Mouse (Mus musculus) heart, embryonic 12.5 days (tissue): ENCODE data around the gene Ccnc. TPM values are rescaled to one million over a fixed set of nuclear protein-coding genes. Genes with fewer than 3 reads are reported as not detected.
A peak's percentile ranks its signal among the peaks of the same experiment; 100 is the strongest.

Experiments used
- ATAC-seq: fragments of 200-750 bp; cut with Nextera tagmentation; 2 replicates; pipeline ENCODE4 v1.8.0; 2017; ENCODE audit warnings: moderate TSS enrichment, moderate library complexity; ENCODE audit not compliant: insufficient number of reproducible peaks, low FRiP score
- H3K27ac ChIP-seq: fragments of 300-500 bp; sonication (generic); 2 replicates; pipeline ENCODE4 v1.5.1; 2016; ENCODE audit warnings: mild to moderate bottlenecking, moderate library complexity; ENCODE audit not compliant: poor library complexity, severe bottlenecking
- H3K27me3 ChIP-seq: fragments of 300-500 bp; sonication (generic); replicated peaks from 2 replicates; pipeline ENCODE4 v1.6.1; 2016; ENCODE audit warnings: mild to moderate bottlenecking, moderate library complexity
- H3K36me3 ChIP-seq: fragments of 300-500 bp; sonication (generic); 2 replicates; pipeline ENCODE4 v1.6.1; 2016; ENCODE audit warnings: mild to moderate bottlenecking, moderate library complexity
- H3K4me1 ChIP-seq: fragments of 300-500 bp; sonication (generic); replicated peaks from 2 replicates; pipeline ENCODE4 v1.6.1; 2016; ENCODE audit warnings: mild to moderate bottlenecking
- H3K4me2 ChIP-seq: fragments of 300-500 bp; sonication (generic); 2 replicates; pipeline ENCODE4 v1.6.1; 2016; ENCODE audit warnings: mild to moderate bottlenecking, moderate library complexity
- H3K4me3 ChIP-seq: fragments of 300-500 bp; sonication (generic); 2 replicates; pipeline ENCODE4 v1.5.1; 2016; ENCODE audit warnings: mild to moderate bottlenecking
- H3K9ac ChIP-seq: fragments of 300-500 bp; sonication (generic); 2 replicates; pipeline ENCODE4 v1.6.1; 2016; ENCODE audit warnings: mild to moderate bottlenecking, moderate library complexity
- H3K9me3 ChIP-seq: fragments of 300-500 bp; sonication (generic); replicated peaks from 2 replicates; pipeline ENCODE4 v1.6.1; 2016; ENCODE audit warnings: mild to moderate bottlenecking, moderate library complexity
- WGBS: fragments of 180-500 bp; shearing (Covaris S2); methylation state at CpG from one replicate; pipeline ENCODE4 v1.1.7; 2016; 5-methylcytosine and 5-hydroxymethylcytosine counted together
- polyA plus RNA-seq: library from polyadenylated mRNA; unstranded; fragments of >200 nt; fragmentation: Nextera tagmentation; extraction: Ambion mirVana; gene quantifications from 2 replicates; pipeline ENCODE4 v1.2.1, GENCODE M21; 2016

Gene Ccnc
- polyA plus RNA-seq, 1 experiment from 2014 or later = 30.5 TPM

- under 1% methylated on average over 46 of the region's 46 CpGs for WGBS
- ATAC-seq = peak; percentile 98
- H3K27ac ChIP-seq = peak overlapping the region; percentile 41; the same call in 1 of the 2 replicates
Measured at GRCm38 (mm10) chr4:21776091-21776945, 48.8 kb downstream of the Ccnc start.

DNA sequence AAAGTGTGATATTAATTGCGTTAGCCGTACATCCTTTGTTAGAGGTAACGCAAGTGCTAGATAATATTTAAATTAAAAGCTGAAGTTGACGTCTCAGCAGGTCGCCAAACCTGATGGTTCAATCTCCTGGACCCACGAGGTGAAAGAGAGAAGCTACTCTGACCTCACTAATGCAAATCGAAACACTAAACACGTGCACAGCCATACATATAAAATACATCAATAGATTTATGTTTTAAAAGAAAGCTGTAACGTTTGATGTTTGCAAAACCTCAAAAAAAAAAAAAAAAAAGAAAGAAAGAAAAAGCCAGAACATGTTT lies 49.4 kb downstream of the Ccnc start:
- 11% methylated on average over 9 of the region's 9 CpGs for WGBS
- H3K27ac ChIP-seq = no peak overlapping the region
- no peak for ATAC-seq

More at GRCm38 (mm10) chr4:21776091-21776945, 48.8 kb downstream of the Ccnc start:
- Histone ChIP-seq H3K4me3 (peak overlapping the region; percentile 79), H3K9ac (peak overlapping the region; percentile 85), H3K4me2 (peak overlapping the region; percentile 78), H3K27me3 (no peaks in the 10 kb centered on the region), H3K4me1 (peaks cover 6% of the 10 kb centered on the region; the same call in 1 of the 2 replicates), H3K9me3 (no peaks in the 10 kb centered on the region), H3K36me3 (peaks cover 4% of the 10 kb centered on the region)

GRCm38 (mm10) chr4:21780816-21781726 lies 53.6 kb downstream of the Ccnc start:
- H3K4me3 ChIP-seq = no peak overlapping the region
- H3K27ac ChIP-seq = no peak overlapping the region
- no peak for ATAC-seq
- H3K4me1 ChIP-seq = peaks cover 6% of the 10 kb centered on the region; the same call in 1 of the 2 replicates
- H3K27me3 ChIP-seq = no peaks in the 10 kb centered on the region
- H3K9me3 ChIP-seq = no peaks in the 10 kb centered on the region
- H3K36me3 ChIP-seq = peaks cover 42% of the 10 kb centered on the region
- H3K9ac ChIP-seq = no peak overlapping the region
- no peak overlapping the region for H3K4me2 ChIP-seq
- WGBS = 85% methylated on average over 12 of the region's 12 CpGs

More for the DNA sequence above, 49.4 kb downstream of the Ccnc start:
- H3K27me3 ChIP-seq = no peaks in the 10 kb centered on the region
- H3K9me3 ChIP-seq = no peaks in the 10 kb centered on the region
- peak overlapping the region; percentile 85 for H3K9ac ChIP-seq
- H3K4me2 ChIP-seq = peak overlapping the region; percentile 78
- H3K4me1 ChIP-seq = peaks cover 6% of the 10 kb centered on the region; the same call in 1 of the 2 replicates
- peak overlapping the region; percentile 79 for H3K4me3 ChIP-seq
- peaks cover 10% of the 10 kb centered on the region for H3K36me3 ChIP-seq

DNA sequence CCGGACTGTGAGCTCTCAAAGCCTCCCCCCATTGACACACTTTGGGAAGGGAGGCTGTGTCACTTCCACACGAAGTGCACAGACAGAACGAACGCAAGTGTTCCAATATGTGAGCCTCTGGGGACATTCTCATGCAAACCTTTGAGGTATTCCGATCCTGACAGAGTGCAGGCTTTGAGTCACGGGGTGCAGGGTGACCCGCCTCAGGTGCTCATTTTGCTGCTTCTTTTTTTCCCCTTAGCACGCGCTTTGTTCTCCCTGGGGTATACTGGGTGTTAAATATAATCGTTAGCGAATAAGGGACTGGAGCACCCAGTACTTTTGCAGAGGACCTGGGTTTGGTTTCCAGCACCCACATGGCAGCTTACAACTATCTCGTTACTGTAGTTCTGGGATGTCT lies 58.8 kb downstream of the Ccnc start:
- no peaks in the 10 kb centered on the region for H3K4me1 ChIP-seq
- no peak overlapping the region for H3K9ac ChIP-seq
- no peak overlapping the region for H3K4me3 ChIP-seq
- H3K4me2 ChIP-seq = no peak overlapping the region
- H3K36me3 ChIP-seq = peaks cover 64% of the 10 kb centered on the region
- no peaks in the 10 kb centered on the region for H3K9me3 ChIP-seq
- H3K27ac ChIP-seq = no peak overlapping the region
- 94% methylated on average over 12 of the region's 12 CpGs for WGBS
- no peak for ATAC-seq
- H3K27me3 ChIP-seq = no peaks in the 10 kb centered on the region

DNA sequence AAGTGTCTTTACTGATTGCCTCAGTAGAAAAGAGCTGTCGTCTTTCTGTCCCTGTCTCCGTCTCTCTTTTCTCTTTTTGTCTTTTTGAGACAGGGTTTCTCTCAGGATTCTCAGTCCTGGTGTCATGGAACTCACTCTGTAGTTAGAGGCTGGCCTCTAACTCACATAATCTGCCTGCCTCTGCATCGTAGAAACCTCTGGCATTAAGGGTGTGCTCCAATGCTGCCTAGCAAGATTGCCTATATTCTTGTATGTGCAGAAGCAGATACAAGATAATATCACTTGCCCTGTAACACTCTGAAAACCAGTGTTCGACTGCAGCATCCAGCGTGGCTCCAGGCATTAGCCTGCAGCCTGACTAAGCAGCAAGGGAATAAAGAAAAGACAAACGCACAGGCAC lies 61.4 kb downstream of the Ccnc start:
- peaks cover 3% of the 10 kb centered on the region; the same call in 1 of the 2 replicates for H3K4me1 ChIP-seq
- peaks cover 55% of the 10 kb centered on the region for H3K36me3 ChIP-seq
- H3K27me3 ChIP-seq = no peaks in the 10 kb centered on the region
- no peak overlapping the region for H3K4me2 ChIP-seq
- H3K4me3 ChIP-seq = no peak overlapping the region
- no peaks in the 10 kb centered on the region for H3K9me3 ChIP-seq
- H3K9ac ChIP-seq = no peak overlapping the region
- no peak for ATAC-seq
- no peak overlapping the region for H3K27ac ChIP-seq
- 87% methylated on average over 6 of the region's 6 CpGs for WGBS

- no peak for ATAC-seq
- WGBS = 70% methylated on average over 4 of the region's 4 CpGs
- peaks cover 3% of the 10 kb centered on the region; the same call in 1 of the 2 replicates for H3K4me1 ChIP-seq
- H3K27ac ChIP-seq = no peak overlapping the region
- H3K9ac ChIP-seq = no peak overlapping the region
- H3K36me3 ChIP-seq = peaks cover 45% of the 10 kb centered on the region
- H3K4me2 ChIP-seq = no peak overlapping the region
- no peaks in the 10 kb centered on the region for H3K9me3 ChIP-seq
- no peak overlapping the region for H3K4me3 ChIP-seq
- H3K27me3 ChIP-seq = no peaks in the 10 kb centered on the region
Measured at GRCm38 (mm10) chr4:21789836-21790235, 62.3 kb downstream of the Ccnc start.

- WGBS = 46% methylated on average over 3 of the region's 3 CpGs
- no peak overlapping the region for H3K9ac ChIP-seq
- no peaks in the 10 kb centered on the region for H3K27me3 ChIP-seq
- H3K9me3 ChIP-seq = no peaks in the 10 kb centered on the region
- H3K4me3 ChIP-seq = no peak overlapping the region
- no peak overlapping the region for H3K4me2 ChIP-seq
- ATAC-seq = no peak
- H3K4me1 ChIP-seq = peaks cover 3% of the 10 kb centered on the region; the same call in 1 of the 2 replicates
- H3K36me3 ChIP-seq = peaks cover 43% of the 10 kb centered on the region
- H3K27ac ChIP-seq = no peak overlapping the region
Measured at GRCm38 (mm10) chr4:21793631-21794030, 66.1 kb downstream of the Ccnc start.

- Histone ChIP-seq H3K4me3 (no peak overlapping the region), H3K4me1 (no peaks in the 10 kb centered on the region), H3K9ac (no peak overlapping the region), H3K4me2 (no peak overlapping the region), H3K27me3 (no peaks in the 10 kb centered on the region), H3K36me3 (peaks cover 65% of the 10 kb centered on the region), H3K9me3 (no peaks in the 10 kb centered on the region), H3K27ac (no peak overlapping the region)
- ATAC-seq = no peak
- WGBS = 92% methylated on average over 1 of the region's 1 CpGs
Measured at GRCm38 (mm10) chr4:21801013-21801412, 73.5 kb downstream of the Ccnc start.

DNA sequence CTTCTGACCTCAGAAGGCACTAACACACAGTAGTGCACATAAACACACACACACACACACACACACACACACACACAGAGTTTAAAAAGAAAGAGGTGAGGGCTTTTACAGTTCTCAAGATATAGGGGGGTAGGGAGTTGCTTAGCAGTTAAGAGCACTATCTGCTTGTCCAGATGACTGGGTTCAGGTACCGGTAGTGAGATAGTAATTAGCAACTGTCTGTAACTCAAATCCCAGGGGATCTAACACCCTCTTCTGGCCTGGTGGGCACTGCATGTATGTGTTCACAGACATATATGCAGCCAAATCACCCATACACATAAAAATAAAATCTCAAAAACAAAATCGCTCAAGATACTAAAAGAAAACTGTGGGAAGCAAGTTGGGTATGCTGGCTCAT lies 74.1 kb downstream of the Ccnc start:
- Histone ChIP-seq H3K9ac (no peak overlapping the region), H3K36me3 (peaks cover 65% of the 10 kb centered on the region), H3K4me2 (no peak overlapping the region), H3K4me3 (no peak overlapping the region), H3K4me1 (no peaks in the 10 kb centered on the region), H3K9me3 (no peaks in the 10 kb centered on the region), H3K27me3 (no peaks in the 10 kb centered on the region), H3K27ac (no peak overlapping the region)
- no peak for ATAC-seq
- 83% methylated on average over 2 of the region's 2 CpGs for WGBS

GRCm38 (mm10) chr4:21807204-21807603 lies 79.7 kb downstream of the Ccnc start:
- H3K27me3 ChIP-seq = no peaks in the 10 kb centered on the region
- no peaks in the 10 kb centered on the region for H3K9me3 ChIP-seq
- H3K9ac ChIP-seq = no peak overlapping the region
- H3K4me2 ChIP-seq = no peak overlapping the region
- H3K4me1 ChIP-seq = no peaks in the 10 kb centered on the region
- WGBS = 77% methylated on average over 5 of the region's 5 CpGs
- ATAC-seq = no peak
- H3K4me3 ChIP-seq = no peak overlapping the region
- H3K36me3 ChIP-seq = peaks cover 49% of the 10 kb centered on the region
- H3K27ac ChIP-seq = no peak overlapping the region
